Mouse (Mus musculus) liver, embryonic 16.5 days (tissue): Measurements from ENCODE around the gene Grcc10. TPM values are rescaled to one million over a fixed set of nuclear protein-coding genes. Genes with fewer than 3 reads are reported as not detected.

Source experiments
- ATAC-seq: fragments of 200-750 bp; cut with Nextera tagmentation; 2 replicates; pipeline ENCODE4 v1.8.0; 2017; ENCODE audit warnings: low read depth, mild to moderate bottlenecking, moderate number of reproducible peaks, moderate library complexity
- H3K27ac ChIP-seq: fragments of 300-500 bp; sonication (generic); 2 replicates; pipeline ENCODE4 v1.5.1; 2014; ENCODE audit warnings: mild to moderate bottlenecking, low read length
- H3K27me3 ChIP-seq: fragments of 300-500 bp; sonication (generic); 2 replicates; pipeline ENCODE4 v1.6.1; 2014; ENCODE audit warnings: low read depth, low read length, mixed read lengths; ENCODE audit not compliant: control insufficient read depth, insufficient read depth
- H3K36me3 ChIP-seq: fragments of 300-500 bp; sonication (generic); 2 replicates; pipeline ENCODE4 v1.6.1; 2014; ENCODE audit warnings: mild to moderate bottlenecking; ENCODE audit not compliant: control insufficient read depth, insufficient read depth
- H3K4me1 ChIP-seq: fragments of 300-500 bp; sonication (generic); 2 replicates; pipeline ENCODE4 v1.6.1; 2014; ENCODE audit warnings: low read depth, low read length, mixed read lengths; ENCODE audit not compliant: control insufficient read depth
- H3K4me2 ChIP-seq: fragments of 300-500 bp; sonication (generic); 2 replicates; pipeline ENCODE4 v1.6.1; 2014; ENCODE audit warnings: low read depth, low read length, mixed read lengths
- H3K4me3 ChIP-seq: fragments of 300-500 bp; sonication (generic); 2 replicates; pipeline ENCODE4 v1.5.1; 2014; ENCODE audit warnings: low read depth, mild to moderate bottlenecking, low read length
- H3K9ac ChIP-seq: fragments of 300-500 bp; sonication (generic); 2 replicates; pipeline ENCODE4 v1.6.1; 2014; ENCODE audit warnings: low read depth, low read length
- H3K9me3 ChIP-seq: fragments of 300-500 bp; sonication (generic); replicated peaks from 2 replicates; pipeline ENCODE4 v1.6.1; 2016; ENCODE audit warnings: low read length; ENCODE audit not compliant: control insufficient read depth
- WGBS: fragments of 180-500 bp; shearing (Covaris S2); extraction: QIAGEN DNeasy Blood & Tissue Kit; methylation state at CpG from one replicate; pipeline ENCODE4 v1.1.7; 2014; ENCODE audit not compliant: insufficient replicate concordance; 5-methylcytosine and 5-hydroxymethylcytosine counted together
- polyA plus RNA-seq: library from polyadenylated mRNA; unstranded; fragments of >200 nt; fragmentation: Nextera tagmentation; extraction: Ambion mirVana; gene quantifications from 2 replicates; pipeline ENCODE4 v1.2.1, GENCODE M21; 2015

The Grcc10 gene
- polyA plus RNA-seq, 1 experiment from 2014 or later, result 83.6 TPM

GRCm38 (mm10) chr6:124750405-124750804 is 9.2 kb upstream of the Grcc10 start:
- Histone ChIP-seq H3K9me3 (no peaks in the 10 kb centered on the region), H3K4me3 (no peak overlapping the region), H3K4me1 (peaks cover 10% of the 10 kb centered on the region), H3K4me2 (no peak overlapping the region), H3K27ac (no peak overlapping the region), H3K9ac (no peak overlapping the region), H3K36me3 (no peaks in the 10 kb centered on the region), H3K27me3 (peaks cover 15% of the 10 kb centered on the region)
- WGBS, result 66% methylated on average over 8 of the region's 8 CpGs
- no peak for ATAC-seq

GRCm38 (mm10) chr6:124746654-124747632 is 5.8 kb upstream of the Grcc10 start:
- ATAC-seq, result no peak
- Histone ChIP-seq H3K36me3 (no peaks in the 10 kb centered on the region), H3K4me1 (peaks cover 16% of the 10 kb centered on the region), H3K4me2 (peak overlapping the region; percentile 100; the same call in 1 of the 2 replicates), H3K4me3 (no peak overlapping the region; the same call in 1 of the 2 replicates), H3K9ac (no peak overlapping the region; the same call in 1 of the 2 replicates), H3K27me3 (no peaks in the 10 kb centered on the region), H3K9me3 (no peaks in the 10 kb centered on the region), H3K27ac (no peak overlapping the region)
- WGBS, result 84% methylated on average over 7 of the region's 7 CpGs

GRCm38 (mm10) chr6:124746296-124746605 is 5.1 kb upstream of the Grcc10 start:
- ATAC-seq, result no peak
- H3K27me3 ChIP-seq, result no peaks in the 10 kb centered on the region
- no peaks in the 10 kb centered on the region for H3K36me3 ChIP-seq
- H3K9ac ChIP-seq, result peak overlapping the region; percentile 96
- 24% methylated on average over 8 of the region's 8 CpGs for WGBS
- peaks cover 21% of the 10 kb centered on the region for H3K4me1 ChIP-seq
- H3K9me3 ChIP-seq, result no peaks in the 10 kb centered on the region
- H3K27ac ChIP-seq, result peak overlapping the region; percentile 85
- H3K4me2 ChIP-seq, result peak overlapping the region; percentile 100
- peak overlapping the region; percentile 74 for H3K4me3 ChIP-seq

GRCm38 (mm10) chr6:124745490-124746295 is 4.5 kb upstream of the Grcc10 start:
- H3K4me3 ChIP-seq, result peak overlapping the region; percentile 74
- H3K27me3 ChIP-seq, result no peaks in the 10 kb centered on the region
- WGBS, result under 1% methylated on average over 84 of the region's 85 CpGs
- H3K27ac ChIP-seq, result peak overlapping the region; percentile 85
- peak; percentile 83 for ATAC-seq
- H3K4me1 ChIP-seq, result peaks cover 21% of the 10 kb centered on the region
- peak overlapping the region; percentile 100 for H3K4me2 ChIP-seq
- H3K36me3 ChIP-seq, result no peaks in the 10 kb centered on the region
- H3K9me3 ChIP-seq, result no peaks in the 10 kb centered on the region
- peak overlapping the region; percentile 96 for H3K9ac ChIP-seq

- ATAC-seq, result no peak
- H3K27me3 ChIP-seq, result no peaks in the 10 kb centered on the region
- H3K9ac ChIP-seq, result peak overlapping the region; percentile 35; the same call in 1 of the 2 replicates
- H3K4me2 ChIP-seq, result peak overlapping the region; percentile 100
- H3K27ac ChIP-seq, result 0 out of 2 replicates have a peak overlapping the region, but pooled peaks have one; percentile 10
- peak overlapping the region; percentile 74 for H3K4me3 ChIP-seq
- 75% methylated on average over 26 of the region's 26 CpGs for WGBS
- H3K36me3 ChIP-seq, result no peaks in the 10 kb centered on the region
- H3K4me1 ChIP-seq, result peaks cover 29% of the 10 kb centered on the region
- no peaks in the 10 kb centered on the region for H3K9me3 ChIP-seq
These were observed 3.7 kb upstream of the Grcc10 start for GRCm38 (mm10) chr6:124744755-124745321.

GRCm38 (mm10) chr6:124743647-124744046 is 2.5 kb upstream of the Grcc10 start:
- Histone ChIP-seq H3K36me3 (no peaks in the 10 kb centered on the region), H3K9ac (no peak overlapping the region), H3K9me3 (no peaks in the 10 kb centered on the region), H3K27ac (no peak overlapping the region), H3K4me3 (no peak overlapping the region), H3K4me2 (no peak overlapping the region), H3K4me1 (peaks cover 41% of the 10 kb centered on the region), H3K27me3 (no peaks in the 10 kb centered on the region)
- no peak for ATAC-seq
- WGBS, result 80% methylated on average over 8 of the region's 8 CpGs

- 80% methylated on average over 15 of the region's 15 CpGs for WGBS
- H3K27ac ChIP-seq, result no peak overlapping the region
- H3K36me3 ChIP-seq, result no peaks in the 10 kb centered on the region
- H3K9me3 ChIP-seq, result no peaks in the 10 kb centered on the region
- no peak for ATAC-seq
- H3K4me3 ChIP-seq, result no peak overlapping the region
- H3K4me2 ChIP-seq, result no peak overlapping the region
- no peak overlapping the region for H3K9ac ChIP-seq
- no peaks in the 10 kb centered on the region for H3K27me3 ChIP-seq
- H3K4me1 ChIP-seq, result peaks cover 45% of the 10 kb centered on the region
These were observed 1.8 kb upstream of the Grcc10 start for GRCm38 (mm10) chr6:124742839-124743514.

GRCm38 (mm10) chr6:124741842-124742241 is 668 bp upstream of the Grcc10 start:
- Histone ChIP-seq H3K9me3 (no peaks in the 10 kb centered on the region), H3K4me3 (peak overlapping the region; percentile 70), H3K36me3 (no peaks in the 10 kb centered on the region), H3K27ac (peak overlapping the region; percentile 96), H3K9ac (peak overlapping the region; percentile 75), H3K4me2 (peak overlapping the region; percentile 95), H3K27me3 (no peaks in the 10 kb centered on the region), H3K4me1 (peaks cover 45% of the 10 kb centered on the region)
- no peak for ATAC-seq
- 82% methylated on average over 3 of the region's 3 CpGs for WGBS
